Mouse (Mus musculus) heart, embryonic 14.5 days (tissue): Measurements from ENCODE around the gene Tent4a. TPM values are rescaled to one million over a fixed set of nuclear protein-coding genes. Genes with fewer than 3 reads are reported as not detected.

Experiments used
- ATAC-seq: fragments of 200-750 bp; cut with Nextera tagmentation; 2 replicates; pipeline ENCODE4 v1.8.0; 2017; ENCODE audit warnings: low read depth, moderate TSS enrichment; ENCODE audit not compliant: insufficient number of reproducible peaks, insufficient read depth, low FRiP score
- H3K27ac ChIP-seq, 2 experiments: fragments of 200-500 bp in 1 of 2; fragments of 300-500 bp in 1 of 2; sonication (generic) in 1 of 2; replicated peaks in 1 of 2; 2 replicates each; pipeline ENCODE4 v1.5.1; 2012 to 2014; ENCODE audit warnings: low read depth in 2 of 2, low read length in 2 of 2, control low read depth in 1 of 2, mild to moderate bottlenecking in 1 of 2, mixed read lengths in 1 of 2; ENCODE audit not compliant: control insufficient read depth in 1 of 2, insufficient read depth in 1 of 2
- H3K27me3 ChIP-seq: fragments of 300-500 bp; sonication (generic); 2 replicates; pipeline ENCODE4 v1.6.1; 2014; ENCODE audit warnings: mild to moderate bottlenecking, low read length, control low read depth; ENCODE audit not compliant: control insufficient read depth, insufficient read depth
- H3K36me3 ChIP-seq: fragments of 300-500 bp; sonication (generic); 2 replicates; pipeline ENCODE4 v1.6.1; 2014; ENCODE audit warnings: mild to moderate bottlenecking, control low read depth, low read length, mixed read lengths; ENCODE audit not compliant: control insufficient read depth, insufficient read depth
- H3K4me1 ChIP-seq, 2 experiments: fragments of 200-500 bp in 1 of 2; fragments of 300-500 bp in 1 of 2; sonication (generic) in 1 of 2; 2 replicates each; pipeline ENCODE4 v1.6.1; 2012 to 2014; ENCODE audit warnings: low read length in 2 of 2, control low read depth in 1 of 2, mixed read lengths in 1 of 2; ENCODE audit not compliant: control insufficient read depth in 2 of 2, insufficient read depth in 2 of 2
- H3K4me2 ChIP-seq: fragments of 300-500 bp; sonication (generic); 2 replicates; pipeline ENCODE4 v1.6.1; 2014; ENCODE audit warnings: mild to moderate bottlenecking, low read length
- H3K4me3 ChIP-seq, 2 experiments: fragments of 200-500 bp in 1 of 2; fragments of 300-500 bp in 1 of 2; sonication (generic) in 1 of 2; 2 replicates each; pipeline ENCODE4 v1.5.1; 2012 to 2014; ENCODE audit warnings: low read length in 2 of 2, mild to moderate bottlenecking in 2 of 2, control low read depth in 1 of 2, low read depth in 1 of 2, moderate library complexity in 1 of 2; ENCODE audit not compliant: control insufficient read depth in 1 of 2, insufficient read depth in 1 of 2
- H3K9ac ChIP-seq: fragments of 300-500 bp; sonication (generic); 2 replicates; pipeline ENCODE4 v1.6.1; 2014; ENCODE audit warnings: mild to moderate bottlenecking, low read length
- H3K9me3 ChIP-seq: fragments of 300-500 bp; sonication (generic); 2 replicates; pipeline ENCODE4 v1.6.1; 2016; ENCODE audit warnings: low read length, control low read depth; ENCODE audit not compliant: control insufficient read depth
- WGBS: fragments of 180-500 bp; shearing (Covaris S2); extraction: QIAGEN DNeasy Blood & Tissue Kit; methylation state at CpG from one replicate; pipeline ENCODE4 v1.1.7; 2014; 5-methylcytosine and 5-hydroxymethylcytosine counted together
- polyA plus RNA-seq: library from polyadenylated mRNA; unstranded; fragments of >200 nt; fragmentation: Nextera tagmentation; extraction: Ambion mirVana; gene quantifications from 2 replicates; pipeline ENCODE4 v1.2.1, GENCODE M21; 2014

Gene Tent4a
- polyA plus RNA-seq, 1 experiment from 2014 or later: 5.6 TPM

DNA sequence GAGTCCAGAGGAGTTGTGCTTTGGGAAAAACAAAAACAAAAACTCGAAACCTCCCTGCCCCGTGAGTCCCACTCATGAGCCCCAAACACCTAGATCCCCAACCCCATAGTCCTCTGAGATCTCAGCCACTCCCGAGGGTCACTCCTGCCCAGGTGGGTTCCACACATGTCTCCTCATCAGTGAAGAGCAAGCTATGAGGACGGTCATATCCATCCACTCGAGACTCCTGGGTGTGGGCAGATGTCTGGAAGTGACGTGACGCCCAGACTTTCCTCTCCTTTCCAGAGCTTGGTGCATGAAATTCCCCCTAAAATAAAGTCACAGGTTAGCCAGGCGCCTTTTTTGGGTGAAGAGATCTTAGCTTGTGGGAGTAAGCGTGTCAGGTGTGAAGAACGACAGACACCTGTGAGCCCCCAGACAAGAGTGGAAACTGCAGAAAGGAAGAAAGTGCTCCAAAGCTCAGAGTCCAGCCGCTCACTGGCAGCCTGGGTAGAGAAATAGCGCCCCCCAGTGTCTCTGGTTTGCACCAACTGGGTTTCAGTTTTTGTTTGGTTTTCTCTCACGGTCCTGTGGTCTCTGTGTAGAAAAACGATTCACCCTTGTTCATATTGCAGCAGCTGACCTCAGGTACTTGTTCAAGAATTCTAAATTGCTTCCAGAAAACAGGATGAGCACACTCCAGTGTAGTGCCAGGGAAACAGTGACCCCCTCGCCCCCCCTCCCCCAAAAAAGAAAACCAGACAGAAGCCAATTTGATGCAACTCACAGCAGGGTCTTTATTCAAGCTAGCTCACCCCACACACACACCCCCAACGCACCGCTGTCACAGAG lies 73.6 kb downstream of the Tent4a start:
- no peaks in the 10 kb centered on the region for H3K36me3 ChIP-seq
- H3K9ac ChIP-seq: no peak overlapping the region
- WGBS: 43% methylated on average over 17 of the region's 17 CpGs
- H3K27ac ChIP-seq: no peak overlapping the region
- H3K9me3 ChIP-seq: no peaks in the 10 kb centered on the region
- no peaks in the 10 kb centered on the region for H3K4me1 ChIP-seq
- H3K4me3 ChIP-seq: no peak overlapping the region
- ATAC-seq: no peak
- H3K27me3 ChIP-seq: no peaks in the 10 kb centered on the region
- 0 out of 2 replicates have a peak overlapping the region, but pooled peaks have one; percentile 10 for H3K4me2 ChIP-seq

DNA sequence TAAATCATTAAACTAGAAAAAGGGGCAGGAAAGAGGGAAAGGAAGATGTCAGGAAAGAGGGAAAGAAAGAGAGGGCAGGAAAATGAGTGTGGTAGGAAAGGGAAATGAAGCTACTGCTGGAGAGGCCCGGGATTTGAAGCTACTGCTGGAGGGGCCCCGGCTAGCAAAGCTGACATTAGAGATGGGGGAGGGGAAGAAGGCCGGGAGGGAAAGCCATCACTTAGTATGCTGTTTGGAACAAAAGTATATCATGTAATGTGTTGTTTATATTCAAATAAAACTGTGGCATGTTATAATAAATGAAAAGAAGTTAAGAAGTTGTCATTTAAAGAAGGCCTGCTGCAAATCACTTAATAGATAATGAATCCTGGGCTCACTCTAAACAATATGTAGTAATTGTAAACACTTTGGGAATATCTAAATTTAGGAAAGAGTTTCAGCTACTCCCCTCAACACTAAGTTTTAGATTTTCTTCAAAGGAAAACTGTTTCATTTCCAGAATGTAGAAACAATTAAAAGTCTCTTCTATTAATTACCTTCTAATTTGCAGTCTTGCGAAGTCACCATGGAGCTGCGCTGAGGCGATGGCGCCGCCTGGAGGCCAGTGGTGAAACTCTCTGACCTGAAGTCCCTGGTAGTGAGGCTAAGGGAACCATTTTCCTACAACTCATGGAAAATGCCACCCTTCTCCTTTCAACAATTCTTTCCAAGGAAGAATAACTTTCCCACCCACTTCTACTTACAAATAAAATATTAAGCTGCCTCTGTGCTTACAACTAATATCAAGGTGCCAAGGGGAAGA lies 74.6 kb downstream of the Tent4a start:
- no peaks in the 10 kb centered on the region for H3K4me1 ChIP-seq
- H3K36me3 ChIP-seq: no peaks in the 10 kb centered on the region
- H3K9ac ChIP-seq: no peak overlapping the region
- H3K4me2 ChIP-seq: no peak overlapping the region
- ATAC-seq: no peak
- no peaks in the 10 kb centered on the region for H3K27me3 ChIP-seq
- H3K4me3 ChIP-seq: no peak overlapping the region
- H3K27ac ChIP-seq: no peak overlapping the region
- 11% methylated on average over 8 of the region's 8 CpGs for WGBS
- H3K9me3 ChIP-seq: no peaks in the 10 kb centered on the region

DNA sequence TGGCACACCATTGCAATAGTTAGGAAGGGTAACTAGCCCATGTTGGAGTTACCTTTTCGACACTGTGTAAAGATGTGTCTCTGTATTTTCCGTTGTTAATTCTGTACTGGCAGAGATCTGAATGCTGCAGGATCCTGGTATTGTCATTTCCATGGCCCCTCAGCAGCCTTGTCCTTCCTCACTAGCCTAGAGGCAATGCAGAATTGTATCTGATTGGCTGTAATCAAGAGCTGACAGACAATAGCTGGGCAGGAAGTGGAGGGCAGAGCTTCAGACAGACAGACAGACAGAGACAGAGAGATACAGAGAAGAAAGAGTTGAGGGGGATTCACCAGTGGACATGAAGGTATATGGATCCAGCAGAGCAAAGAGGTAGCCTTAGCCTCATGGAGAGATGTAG lies 75.5 kb downstream of the Tent4a start:
- no peaks in the 10 kb centered on the region for H3K9me3 ChIP-seq
- H3K27ac ChIP-seq: no peak overlapping the region
- H3K4me2 ChIP-seq: no peak overlapping the region
- no peaks in the 10 kb centered on the region for H3K4me1 ChIP-seq
- H3K9ac ChIP-seq: no peak overlapping the region
- no peaks in the 10 kb centered on the region for H3K27me3 ChIP-seq
- WGBS: 84% methylated on average over 2 of the region's 2 CpGs
- ATAC-seq: no peak
- H3K4me3 ChIP-seq: no peak overlapping the region
- no peaks in the 10 kb centered on the region for H3K36me3 ChIP-seq

DNA sequence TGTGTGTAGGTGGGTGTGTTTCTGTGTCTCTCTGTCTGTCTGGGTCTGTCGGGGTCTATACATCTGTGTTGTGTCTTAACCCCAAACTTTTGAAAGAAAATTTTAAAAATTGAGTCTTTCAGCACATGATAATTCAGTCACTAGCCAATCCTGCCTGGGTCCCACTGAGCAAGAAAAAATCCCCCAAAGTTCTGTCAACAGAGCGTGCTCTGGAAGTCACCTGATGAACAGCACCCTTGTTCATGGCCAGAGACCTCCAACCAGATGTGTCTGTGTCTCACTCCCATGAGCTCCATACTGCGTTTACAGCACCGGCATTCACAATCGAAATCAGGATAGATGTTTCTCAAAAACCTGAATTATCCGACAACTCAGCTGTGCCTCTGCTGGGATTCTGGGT lies 76.0 kb downstream of the Tent4a start:
- no peaks in the 10 kb centered on the region for H3K27me3 ChIP-seq
- no peak overlapping the region for H3K4me2 ChIP-seq
- no peaks in the 10 kb centered on the region for H3K4me1 ChIP-seq
- no peak overlapping the region for H3K27ac ChIP-seq
- no peaks in the 10 kb centered on the region for H3K9me3 ChIP-seq
- H3K36me3 ChIP-seq: no peaks in the 10 kb centered on the region
- 88% methylated on average over 6 of the region's 6 CpGs for WGBS
- ATAC-seq: no peak
- H3K4me3 ChIP-seq: no peak overlapping the region
- H3K9ac ChIP-seq: no peak overlapping the region

DNA sequence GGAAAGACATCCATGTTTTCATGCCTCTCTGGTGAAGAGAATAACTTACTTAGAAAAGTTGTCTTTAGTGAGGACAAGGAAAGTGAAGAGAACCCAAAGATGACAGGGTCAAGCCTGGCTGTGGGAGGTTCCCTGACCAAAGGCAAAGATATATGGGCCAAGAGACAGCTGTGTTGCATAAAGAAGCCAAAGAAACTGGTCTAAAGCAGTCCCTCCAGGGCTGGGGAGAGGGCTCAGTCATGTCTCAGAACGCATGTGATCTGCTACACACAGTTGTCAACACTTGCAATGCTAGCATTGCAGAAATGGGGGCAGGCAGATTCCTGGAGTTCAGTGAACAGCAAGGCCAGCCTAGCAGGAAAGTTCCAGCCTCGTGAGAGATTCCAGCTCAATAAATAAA lies 77.3 kb downstream of the Tent4a start:
- Histone ChIP-seq H3K36me3 (no peaks in the 10 kb centered on the region), H3K4me3 (no peak overlapping the region), H3K27me3 (no peaks in the 10 kb centered on the region), H3K4me1 (no peaks in the 10 kb centered on the region), H3K27ac (no peak overlapping the region), H3K9ac (no peak overlapping the region), H3K9me3 (no peaks in the 10 kb centered on the region), H3K4me2 (no peak overlapping the region)
- no peak for ATAC-seq
- 44% methylated on average over 2 of the region's 2 CpGs for WGBS

DNA sequence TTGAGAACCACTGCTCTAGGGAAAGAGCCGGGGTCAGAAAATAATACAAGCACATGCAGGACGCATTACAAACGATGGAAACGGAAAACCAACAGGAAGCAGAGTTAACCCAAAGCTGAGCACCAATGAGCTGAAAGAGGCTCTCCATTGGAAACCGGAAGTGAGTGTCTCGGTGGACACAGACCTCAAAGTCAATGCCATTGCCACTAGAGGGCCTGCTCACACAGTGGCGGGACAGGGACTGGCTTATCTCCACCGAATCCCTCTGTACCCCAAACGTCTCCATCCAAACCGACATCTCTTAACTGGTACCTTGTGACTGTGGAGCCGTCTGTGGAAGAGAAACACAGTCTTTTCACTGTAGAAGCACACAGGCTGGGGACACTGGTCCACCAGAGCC lies 77.8 kb downstream of the Tent4a start:
- no peak overlapping the region for H3K4me3 ChIP-seq
- no peaks in the 10 kb centered on the region for H3K36me3 ChIP-seq
- H3K27ac ChIP-seq: no peak overlapping the region
- no peaks in the 10 kb centered on the region for H3K9me3 ChIP-seq
- WGBS: 70% methylated on average over 11 of the region's 11 CpGs
- H3K4me1 ChIP-seq: no peaks in the 10 kb centered on the region
- no peak for ATAC-seq
- no peak overlapping the region for H3K9ac ChIP-seq
- H3K4me2 ChIP-seq: no peak overlapping the region
- H3K27me3 ChIP-seq: no peaks in the 10 kb centered on the region

DNA sequence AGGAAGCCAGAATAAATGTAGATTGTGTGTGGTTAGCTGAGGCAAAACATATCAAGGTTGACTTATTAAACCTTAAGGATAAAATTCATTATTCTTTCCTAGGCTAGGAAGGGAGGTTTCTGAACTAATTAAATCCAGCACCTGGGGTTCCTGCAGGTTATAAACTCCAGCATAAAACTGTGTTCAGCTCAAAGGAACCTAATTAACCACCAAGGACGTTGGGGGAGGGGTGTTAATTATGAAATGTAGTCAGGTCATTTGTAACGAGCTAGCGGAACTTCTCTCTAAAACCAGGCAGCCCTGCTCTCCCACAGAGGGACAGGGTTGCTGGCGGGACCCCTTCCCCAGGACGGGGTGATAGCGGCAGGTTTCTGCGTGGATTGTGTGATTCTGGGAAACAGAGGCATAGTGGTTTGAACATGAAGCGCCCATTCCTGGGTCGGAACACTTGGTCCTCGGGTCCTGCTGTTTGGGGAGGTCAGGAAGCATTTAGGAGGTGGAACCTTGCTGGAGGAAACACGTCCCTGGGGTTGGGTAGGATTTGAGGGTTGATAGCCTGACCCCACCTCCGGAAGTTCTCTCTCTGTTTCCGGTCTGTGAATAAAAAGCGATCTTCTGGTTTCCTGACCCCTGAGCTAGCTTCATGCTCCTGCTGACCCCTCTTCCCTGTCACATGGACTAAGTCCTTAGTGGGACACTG lies 78.8 kb downstream of the Tent4a start:
- ATAC-seq: no peak

More for the DNA sequence above, 78.8 kb downstream of the Tent4a start:
- Histone ChIP-seq H3K4me3 (no peak overlapping the region), H3K27me3 (no peaks in the 10 kb centered on the region), H3K9me3 (no peaks in the 10 kb centered on the region), H3K27ac (no peak overlapping the region), H3K4me2 (no peak overlapping the region), H3K36me3 (no peaks in the 10 kb centered on the region), H3K4me1 (no peaks in the 10 kb centered on the region), H3K9ac (no peak overlapping the region)
- WGBS: 76% methylated on average over 14 of the region's 14 CpGs
